Mouse (Mus musculus): Measurements from ENCODE around the gene Nelfb. TPM values are rescaled to one million over a fixed set of nuclear protein-coding genes. Genes with fewer than 3 reads are reported as not detected.

The Nelfb gene
- polyA plus RNA-seq, 1 experiment from 2014 or later: 22.3 TPM

GRCm38 (mm10) chr2:25223681-25224491 is 12.6 kb upstream of the Nelfb start:
- Histone ChIP-seq H3K4me2 (ENCODE audit: low read depth, low read length) (peak overlapping the region; percentile 74), H3K27me3 (ENCODE audit: insufficient read depth, low read length) (no peaks in the 10 kb centered on the region), H3K36me3 (replicated peaks; ENCODE audit: insufficient read depth, low read length) (peaks cover 13% of the 10 kb centered on the region), H3K27ac (ENCODE audit: low read depth) (peak overlapping the region; percentile 99), H3K4me1 (ENCODE audit: insufficient read depth) (peaks cover 19% of the 10 kb centered on the region), H3K9me3 (ENCODE audit: low read length) (no peaks in the 10 kb centered on the region), H3K9ac (replicated peaks) (peak overlapping the region; percentile 84), H3K4me3 (ENCODE audit: low read depth, low read length) (peak overlapping the region; percentile 69)
- TF ChIP-seq CTCF (IDR thresholded peaks at IDR 0.05; ENCODE audit: low read depth) (no peak), EP300 (IDR thresholded peaks at IDR 0.05; ENCODE audit: low read depth) (no peak)
- ATAC-seq (peak; percentile 78), DNase-seq (peak; percentile 95)
- 2% methylated on average over 53 of the region's 53 CpGs for WGBS (ENCODE audit: insufficient replicate concordance)

- Histone ChIP-seq H3K27ac (ENCODE audit: low read depth) (no peak overlapping the region), H3K4me3 (ENCODE audit: low read depth, low read length) (no peak overlapping the region), H3K9ac (replicated peaks) (no peak overlapping the region), H3K4me1 (ENCODE audit: insufficient read depth) (peaks cover 15% of the 10 kb centered on the region), H3K36me3 (replicated peaks; ENCODE audit: insufficient read depth, low read length) (peaks cover 13% of the 10 kb centered on the region), H3K27me3 (ENCODE audit: insufficient read depth, low read length) (no peaks in the 10 kb centered on the region), H3K4me2 (ENCODE audit: low read depth, low read length) (no peak overlapping the region), H3K9me3 (ENCODE audit: low read length) (no peaks in the 10 kb centered on the region)
- TF ChIP-seq CTCF (IDR thresholded peaks at IDR 0.05; ENCODE audit: low read depth) (no peak), EP300 (IDR thresholded peaks at IDR 0.05; ENCODE audit: low read depth) (no peak)
- ATAC-seq: no peak
- 77% methylated on average over 5 of the region's 5 CpGs for WGBS (ENCODE audit: insufficient replicate concordance)
- no peak for DNase-seq
Observed at GRCm38 (mm10) chr2:25221331-25221772, 10.1 kb upstream of the Nelfb start.

GRCm38 (mm10) chr2:25218445-25218844 is 7.2 kb upstream of the Nelfb start, which contains the start of gene Fam166a:
Gene Fam166a, plus strand, starts transcription at chr2:25218745.
- Histone ChIP-seq H3K4me3 (ENCODE audit: low read depth, low read length) (no peak within 1 kb of the TSS), H3K36me3 (replicated peaks; ENCODE audit: insufficient read depth, low read length) (peaks cover 10% of the 10 kb centered on the region), H3K27ac (ENCODE audit: low read depth) (no peak within 1 kb of the TSS), H3K27me3 (ENCODE audit: insufficient read depth, low read length) (no peaks in the 10 kb centered on the region), H3K9me3 (ENCODE audit: low read length) (no peaks in the 10 kb centered on the region), H3K4me1 (ENCODE audit: insufficient read depth) (peaks cover 7% of the 10 kb centered on the region; the same call in 1 of the 2 replicates), H3K4me2 (ENCODE audit: low read depth, low read length) (no peak within 1 kb of the TSS), H3K9ac (replicated peaks) (no peak within 1 kb of the TSS)
- DNase-seq (no peak), ATAC-seq (no peak)
- TF ChIP-seq EP300 (IDR thresholded peaks at IDR 0.05; ENCODE audit: low read depth) (no peak), CTCF (IDR thresholded peaks at IDR 0.05; ENCODE audit: low read depth) (no peak)

GRCm38 (mm10) chr2:25217666-25218065 is 6.4 kb upstream of the Nelfb start:
- Histone ChIP-seq H3K36me3 (replicated peaks; ENCODE audit: insufficient read depth, low read length) (peaks cover 7% of the 10 kb centered on the region), H3K9ac (replicated peaks) (no peak overlapping the region), H3K4me1 (ENCODE audit: insufficient read depth) (0 out of 2 replicates have a peak, but pooled peaks cover 2% of the 10 kb centered on the region), H3K27ac (ENCODE audit: low read depth) (no peak overlapping the region), H3K4me3 (ENCODE audit: low read depth, low read length) (no peak overlapping the region), H3K27me3 (ENCODE audit: insufficient read depth, low read length) (no peaks in the 10 kb centered on the region), H3K9me3 (ENCODE audit: low read length) (no peaks in the 10 kb centered on the region), H3K4me2 (ENCODE audit: low read depth, low read length) (no peak overlapping the region)
- DNase-seq: no peak
- 57% methylated on average over 2 of the region's 2 CpGs for WGBS (ENCODE audit: insufficient replicate concordance)
- ATAC-seq: no peak
- TF ChIP-seq CTCF (IDR thresholded peaks at IDR 0.05; ENCODE audit: low read depth) (no peak), EP300 (IDR thresholded peaks at IDR 0.05; ENCODE audit: low read depth) (no peak)

GRCm38 (mm10) chr2:25214444-25214843 is 3.2 kb upstream of the Nelfb start, which contains the start of gene Stpg3:
Gene Stpg3, minus strand, starts transcription at chr2:25214637.
- no peak within 1 kb of the TSS for H3K27ac ChIP-seq (ENCODE audit: low read depth)
- no peak for ATAC-seq
- peaks cover 16% of the 10 kb centered on the region for H3K4me1 ChIP-seq (ENCODE audit: insufficient read depth)
- H3K36me3 ChIP-seq (replicated peaks; ENCODE audit: insufficient read depth, low read length): peaks cover 3% of the 10 kb centered on the region; the same call in 1 of the 2 replicates
- H3K9ac ChIP-seq (replicated peaks): no peak within 1 kb of the TSS
- TF ChIP-seq CTCF (IDR thresholded peaks at IDR 0.05; ENCODE audit: low read depth) (no peak), EP300 (IDR thresholded peaks at IDR 0.05; ENCODE audit: low read depth) (no peak)
- no peak within 1 kb of the TSS for H3K4me3 ChIP-seq (ENCODE audit: low read depth, low read length)
- H3K4me2 ChIP-seq (ENCODE audit: low read depth, low read length): no peak within 1 kb of the TSS
- WGBS (ENCODE audit: insufficient replicate concordance): 71% methylated on average over 3 of the region's 3 CpGs
- no peaks in the 10 kb centered on the region for H3K9me3 ChIP-seq (ENCODE audit: low read length)
- DNase-seq: no peak
- H3K27me3 ChIP-seq (ENCODE audit: insufficient read depth, low read length): no peaks in the 10 kb centered on the region

GRCm38 (mm10) chr2:25213266-25213865 is 2.1 kb upstream of the Nelfb start:
- DNase-seq: no peak
- WGBS (ENCODE audit: insufficient replicate concordance): 74% methylated on average over 23 of the region's 23 CpGs
- Histone ChIP-seq H3K4me2 (ENCODE audit: low read depth, low read length) (no peak overlapping the region), H3K9me3 (ENCODE audit: low read length) (no peaks in the 10 kb centered on the region), H3K9ac (replicated peaks) (no peak overlapping the region), H3K27ac (ENCODE audit: low read depth) (no peak overlapping the region), H3K36me3 (replicated peaks; ENCODE audit: insufficient read depth, low read length) (peaks cover 3% of the 10 kb centered on the region; the same call in 1 of the 2 replicates), H3K27me3 (ENCODE audit: insufficient read depth, low read length) (no peaks in the 10 kb centered on the region), H3K4me1 (ENCODE audit: insufficient read depth) (peaks cover 16% of the 10 kb centered on the region), H3K4me3 (ENCODE audit: low read depth, low read length) (no peak overlapping the region)
- TF ChIP-seq CTCF (IDR thresholded peaks at IDR 0.05; ENCODE audit: low read depth) (no peak), EP300 (IDR thresholded peaks at IDR 0.05; ENCODE audit: low read depth) (no peak)
- ATAC-seq: no peak
